Comparison of ENCODE assay signal across 8 mouse cellular contexts in the genomic region with DNA sequence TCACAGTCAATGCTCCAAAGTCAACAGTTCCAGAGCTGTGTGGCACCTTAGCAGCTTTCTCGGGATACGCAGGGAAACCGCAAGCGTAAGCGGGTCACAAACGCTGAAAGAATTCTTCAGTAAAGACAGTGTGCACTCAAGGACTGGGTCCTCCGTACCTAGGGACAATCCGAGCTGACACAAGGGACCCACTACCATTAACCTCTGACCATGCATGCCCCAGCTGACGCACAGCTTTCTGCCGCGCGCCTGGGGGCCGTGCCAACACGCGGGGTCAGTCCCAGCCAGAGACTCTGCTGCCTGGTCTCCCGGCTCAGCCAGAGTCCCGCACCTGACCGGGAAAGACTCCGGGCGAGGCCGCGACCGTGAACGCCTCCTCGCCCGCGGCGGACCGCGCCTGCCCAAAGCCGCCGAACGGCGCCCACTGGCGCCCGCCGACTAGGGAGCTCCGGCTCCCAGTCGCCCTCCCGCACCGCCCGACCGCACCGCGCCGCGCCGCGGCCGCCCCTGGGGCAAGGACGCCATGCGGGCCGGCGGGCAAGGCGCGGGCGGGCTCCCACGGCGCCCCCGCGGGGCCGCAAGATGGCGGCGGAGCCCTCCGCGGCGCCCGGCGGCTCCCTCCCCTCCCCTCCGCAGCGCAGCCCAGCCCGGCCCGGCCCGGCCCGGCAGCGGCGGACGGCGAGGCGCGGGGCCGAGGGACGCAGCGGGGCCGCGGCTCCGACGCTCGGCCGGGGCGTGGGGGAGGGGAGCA. TPM values are rescaled to one million over a fixed set of nuclear protein-coding genes. Genes with fewer than 3 reads are reported as not detected.
DNase-seq lines count a peak whose midpoint lies in the region; ATAC-seq and TF ChIP-seq lines count a peak whose summit lies in the region.

No protein-coding gene starts in this region.

- peak overlapping the region; percentile 91 to 92 (median 92) for H3K4me3 ChIP-seq in CH12.LX (replicated peaks in 1 of 3; ENCODE audit: low read depth in 2 of 3, low read length in 2 of 3, poor library complexity in 1 of 3)
- peak overlapping the region; percentile 91 for H3K4me3 ChIP-seq in forebrain, embryonic 10.5 days
- H3K4me3 ChIP-seq in lung, embryonic 15.5 days = peak overlapping the region; percentile 89

- dilution Hi-C loops in CH12.LX (cut with MboI; ENCODE audit: extremely low pct_ligation_motif_present, extremely low pct_unique_long_range_greater_than_20kb, low sequenced_read_pairs) = no loop called here

- TF ChIP-seq EP300 in CH12.LX (IDR thresholded peaks at IDR 0.05; ENCODE audit: low read length) = no peak

- ATAC-seq in lung, embryonic 15.5 days (ENCODE audit: borderline replicate concordance, extremely low read depth, low FRiP score, low TSS enrichment) = peak; percentile 32

- no peak for TF ChIP-seq RAD21 in CH12.LX (IDR thresholded peaks at IDR 0.05; ENCODE audit: low read depth, low read length)

- peak overlapping the region; percentile 74 for H3K4me2 ChIP-seq in CH12.LX (ENCODE audit: insufficient read depth, low read depth, poor library complexity, severe bottlenecking)
- H3K4me2 ChIP-seq in lung, embryonic 15.5 days = peak overlapping the region; percentile 59

- no peak for TF ChIP-seq CTCF in CH12.LX (conservative IDR thresholded peaks at IDR 0.05 in 1 of 2, IDR thresholded peaks at IDR 0.05 in 1 of 2; ENCODE audit: low read depth in 2 of 2, low read length in 2 of 2)
- TF ChIP-seq CTCF in brain, embryonic 14.5 days (IDR thresholded peaks at IDR 0.05; ENCODE audit: borderline replicate concordance, extremely low read depth, insufficient read depth, insufficient read length) = no peak

- no peak for TF ChIP-seq POLR2A in CH12.LX (IDR thresholded peaks at IDR 0.05; ENCODE audit: low read depth, low read length)
- no peak for TF ChIP-seq POLR2A in brain, embryonic 14.5 days (IDR thresholded peaks at IDR 0.05; ENCODE audit: borderline replicate concordance, extremely low read depth, insufficient read depth, insufficient read length, poor library complexity, severe bottlenecking)

- in situ Hi-C loops in CH12.LX (cut with MboI; ENCODE audit: low pct_ligation_motif_present, low pct_unique_long_range_greater_than_20kb, low sequenced_read_pairs) = no loop called here

- WGBS in forebrain, embryonic 10.5 days = under 1% methylated on average over 81 of the region's 91 CpGs
- under 1% methylated on average over 58 of the region's 91 CpGs for WGBS in lung, embryonic 15.5 days

- DNase-seq in CH12.LX (ENCODE audit: extremely low read depth) = peak; percentile 21
- peak; percentile 49 for DNase-seq in brain, embryonic 14.5 days (ENCODE audit: low read depth)
- DNase-seq in forebrain, embryonic 10.5 days (ENCODE audit: extremely low spot score, low spot score) = peak; percentile 60
- peak; percentile 54 to 66 for DNase-seq in heart, postnatal 10 days
- DNase-seq in kidney, postnatal 4 days = peak; percentile 59 to 70
- DNase-seq in retina, postnatal 1 day = peak; percentile 65
- peak; percentile 13 to 30 for DNase-seq in urinary bladder, adult 18-20 months (ENCODE audit: low spot score in 2 of 2)

- peaks cover 50% of the 10 kb centered on the region for H3K79me2 ChIP-seq in CH12.LX (replicated peaks; ENCODE audit: control insufficient read depth, extremely low read depth, insufficient read depth, poor library complexity, severe bottlenecking)

- H3K27me3 ChIP-seq in CH12.LX (replicated peaks) = no peaks in the 10 kb centered on the region
- no peaks in the 10 kb centered on the region for H3K27me3 ChIP-seq in forebrain, embryonic 10.5 days (ENCODE audit: poor library complexity, severe bottlenecking)
- H3K27me3 ChIP-seq in lung, embryonic 15.5 days = no peaks in the 10 kb centered on the region

- H3K9ac ChIP-seq in CH12.LX (ENCODE audit: insufficient read depth, low read depth) = peak overlapping the region; percentile 99
- H3K9ac ChIP-seq in lung, embryonic 15.5 days = peak overlapping the region; percentile 97

- H3K4me1 ChIP-seq in CH12.LX (ENCODE audit: control insufficient read depth in 1 of 2, insufficient read depth in 2 of 2) = peaks cover 5 to 31% of the 10 kb centered on the region in 2 experiments
- peaks cover 50% of the 10 kb centered on the region for H3K4me1 ChIP-seq in forebrain, embryonic 10.5 days
- H3K4me1 ChIP-seq in lung, embryonic 15.5 days = peaks cover 40% of the 10 kb centered on the region

- H3K27ac ChIP-seq in CH12.LX (ENCODE audit: insufficient read depth, low read depth) = peak overlapping the region; percentile 80
- H3K27ac ChIP-seq in forebrain, embryonic 10.5 days = peak overlapping the region; percentile 99
- peak overlapping the region; percentile 99 for H3K27ac ChIP-seq in lung, embryonic 15.5 days

- H3K9me3 ChIP-seq in CH12.LX (replicated peaks; ENCODE audit: low read length) = no peaks in the 10 kb centered on the region
- no peaks in the 10 kb centered on the region for H3K9me3 ChIP-seq in forebrain, embryonic 10.5 days
- no peaks in the 10 kb centered on the region for H3K9me3 ChIP-seq in lung, embryonic 15.5 days

- H3K36me3 ChIP-seq in CH12.LX (replicated peaks in 1 of 2; ENCODE audit: control insufficient read depth in 1 of 2, insufficient read depth in 1 of 2, low read length in 1 of 2) = peaks cover 4 to 12% of the 10 kb centered on the region in 2 experiments
- H3K36me3 ChIP-seq in forebrain, embryonic 10.5 days (replicated peaks) = peaks cover 13% of the 10 kb centered on the region
- 0 out of 2 replicates have a peak, but pooled peaks cover 4% of the 10 kb centered on the region for H3K36me3 ChIP-seq in lung, embryonic 15.5 days

- intact Hi-C loops in heart, postnatal 10 days (cut with DNase I) = loop anchor here (2.0 to 5.0 kb wide), 3 partner anchors 38 to 170 kb away; partner anchors contain the start of gene Ppp4r1

TF ChIP-seq in CH12.LX, 34 proteins besides CTCF, POLR2A, EP300 and RAD21:
- TF ChIP-seq MXI1 (IDR thresholded peaks at IDR 0.05; ENCODE audit: low read depth, low read length) (0 out of 2 replicates have a peak, but pooled peaks have one; percentile 51), MAZ (IDR thresholded peaks at IDR 0.05; ENCODE audit: low read depth, low read length) (no peak), UBTF (IDR thresholded peaks at IDR 0.05; ENCODE audit: low read depth, low read length) (peak; percentile 12; the same call in 1 of the 2 replicates)

RNA-seq across cellular contexts. Expression of gene Vapa, which starts 0.8 kb away (rescaled TPM):
- total RNA-seq in CH12.LX (2012; rRNA removed) = 51.4 and 61.7 TPM in 2 replicates
- 151 and 170 TPM in 2 replicates for total RNA-seq in CH12.LX (2014; rRNA removed)
- polyA plus RNA-seq in CH12.LX (2012; ENCODE audit: insufficient read length, low read depth) = 143 and 158 TPM in 2 replicates
- polyA plus RNA-seq in brain, embryonic 14.5 days (2012; rRNA removed) = 75.9 and 76.7 TPM in 2 replicates
- 159 and 174 TPM in 2 replicates for polyA plus RNA-seq in forebrain, embryonic 10.5 days (2016; fragmentation: Nextera tagmentation; extraction: Ambion mirVana)
- 100 to 1,000 TPM; 106 to 111 TPM for total RNA-seq in heart, postnatal 10 days (2021)
- polyA plus RNA-seq in lung, embryonic 15.5 days (2015; fragmentation: Nextera tagmentation; extraction: Ambion mirVana) = 191 and 196 TPM in 2 replicates

RNA-seq across cellular contexts. Expression of gene Txndc2, which starts 29.4 kb away (rescaled TPM):
- total RNA-seq in CH12.LX (2012; rRNA removed) (not detected in 2 replicates), CH12.LX (2014; rRNA removed) (not detected in 2 replicates)
- not detected in 2 replicates for polyA plus RNA-seq in CH12.LX (2012; ENCODE audit: insufficient read length, low read depth)
- polyA plus RNA-seq in brain, embryonic 14.5 days (2012; rRNA removed) = 0.10 and 0.11 TPM in 2 replicates
- polyA plus RNA-seq in forebrain, embryonic 10.5 days (2016; fragmentation: Nextera tagmentation; extraction: Ambion mirVana) = not detected in 2 replicates
- under 1 TPM; 0.15 to 0.19 TPM for total RNA-seq in heart, postnatal 10 days (2021)
- polyA plus RNA-seq in lung, embryonic 15.5 days (2015; fragmentation: Nextera tagmentation; extraction: Ambion mirVana) = not detected in 2 replicates

Comparison
In these comparisons a context has a peak if more than half of its experiments do, and no peak if none do; other contexts are left out.
1. Peak in every context shown above with its lines: DNase-seq, ATAC-seq, H3K4me3 ChIP-seq and H3K27ac ChIP-seq.